Mouse (Mus musculus): ENCODE data around the gene Stxbp6. TPM values are rescaled to one million over a fixed set of nuclear protein-coding genes. Genes with fewer than 3 reads are reported as not detected.
"Not testable (repeated sequence)": the region's sequence is repeated elsewhere in the genome, so short reads cannot be mapped to it uniquely, and the experiment has no call there.

The Stxbp6 gene
- total RNA-seq, 2 experiments from 2014 or later: 83.9 to 91.9 TPM

DNA sequence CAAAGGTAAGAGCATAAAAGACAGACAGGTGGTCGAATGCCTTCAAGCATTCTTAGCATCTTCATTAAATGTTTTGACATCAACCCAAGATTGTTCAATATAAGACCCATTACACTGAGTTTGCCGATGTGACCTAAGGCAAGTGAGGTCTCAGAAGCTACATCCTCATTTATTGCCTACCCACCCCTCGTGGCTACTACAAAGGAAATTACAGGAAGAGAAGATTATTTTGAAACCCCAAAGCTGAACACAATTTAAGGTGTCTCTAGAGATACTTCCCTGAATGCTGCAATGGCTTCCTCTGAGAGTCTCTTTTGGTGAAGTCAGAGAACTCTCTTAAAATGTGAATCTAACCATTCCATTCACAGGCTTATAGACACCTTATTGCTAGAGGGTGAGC lies 16.5 kb downstream of the Stxbp6 start:
- DNase-seq (ENCODE audit: low spot score in 2 of 2): no peak

DNA sequence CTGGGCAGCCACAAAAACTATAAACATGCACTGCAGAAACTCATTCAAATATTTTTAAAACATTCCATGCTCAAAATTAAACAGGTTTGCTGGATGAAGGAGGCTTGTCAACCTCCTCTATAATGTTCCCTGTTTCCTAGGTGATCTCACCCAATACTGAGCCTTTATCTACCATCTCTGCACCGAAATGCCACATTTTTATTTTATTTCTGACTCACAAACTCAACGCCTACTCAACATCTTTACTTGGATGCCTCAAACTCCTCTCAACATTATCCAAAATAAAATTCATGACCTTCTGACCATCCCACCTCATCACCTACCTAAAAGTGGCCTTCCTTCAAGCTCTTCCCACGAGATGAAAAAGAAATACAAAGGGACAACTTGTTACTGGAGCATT lies 18.1 kb downstream of the Stxbp6 start:
- DNase-seq (ENCODE audit: low spot score in 2 of 2): peak in 1 of 2 experiments; percentile 42

- DNase-seq (ENCODE audit: low spot score in 2 of 2): no peak
Observed at GRCm38 (mm10) chr12:45053319-45053718, 21.2 kb downstream of the Stxbp6 start.

- no peak for DNase-seq (ENCODE audit: low spot score in 2 of 2)
Observed at GRCm38 (mm10) chr12:45052860-45053259, 21.6 kb downstream of the Stxbp6 start.

DNA sequence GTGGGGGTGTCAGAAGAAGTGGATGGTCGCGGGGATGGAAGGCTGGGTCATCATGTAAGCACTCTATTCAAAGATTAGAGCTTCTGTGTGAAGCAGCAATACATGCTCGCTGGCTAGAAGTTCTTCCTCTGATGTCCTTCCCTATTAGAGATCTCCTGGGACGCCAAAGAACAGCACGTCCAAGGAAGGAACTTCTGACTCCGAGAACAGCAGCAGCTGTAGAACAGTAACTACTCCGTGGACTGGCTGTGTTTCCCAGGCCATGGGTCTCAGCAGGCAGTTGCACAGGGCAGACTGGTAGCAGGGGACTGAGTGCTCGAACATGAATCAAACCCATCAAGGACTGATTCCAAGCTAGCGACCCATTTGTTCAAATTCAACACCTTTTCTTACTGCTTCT lies 24.6 kb downstream of the Stxbp6 start:
- DNase-seq (ENCODE audit: low spot score in 2 of 2): no peak

GRCm38 (mm10) chr12:45047711-45048110 lies 26.8 kb downstream of the Stxbp6 start:
- DNase-seq (ENCODE audit: low spot score in 2 of 2): not testable (repeated sequence)

DNA sequence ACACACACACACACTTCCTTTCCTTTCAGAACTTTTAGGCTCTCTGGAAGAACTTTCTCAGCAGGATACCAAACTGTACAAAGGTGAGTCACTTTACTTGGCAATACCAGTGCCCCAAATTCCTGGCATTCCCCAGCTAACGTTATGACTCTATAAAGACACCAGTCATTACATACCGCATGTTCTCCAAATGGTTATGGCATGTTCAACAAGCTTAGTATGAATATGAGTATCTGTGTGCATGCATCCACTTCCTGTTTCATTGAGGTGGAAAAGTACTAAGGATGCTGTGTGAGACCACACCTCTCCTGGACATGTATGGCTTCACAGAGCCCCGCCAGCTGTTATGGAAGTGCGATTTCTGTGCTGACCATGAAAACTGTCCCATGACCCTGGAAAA lies 27.3 kb downstream of the Stxbp6 start:
- no peak for DNase-seq (ENCODE audit: low spot score in 2 of 2)

- no peak for DNase-seq (ENCODE audit: low spot score in 2 of 2)
Observed at GRCm38 (mm10) chr12:45044581-45044980, 29.9 kb downstream of the Stxbp6 start.

- DNase-seq (ENCODE audit: low spot score in 2 of 2): no peak
Observed at GRCm38 (mm10) chr12:45042591-45043091, 31.9 kb downstream of the Stxbp6 start.

DNA sequence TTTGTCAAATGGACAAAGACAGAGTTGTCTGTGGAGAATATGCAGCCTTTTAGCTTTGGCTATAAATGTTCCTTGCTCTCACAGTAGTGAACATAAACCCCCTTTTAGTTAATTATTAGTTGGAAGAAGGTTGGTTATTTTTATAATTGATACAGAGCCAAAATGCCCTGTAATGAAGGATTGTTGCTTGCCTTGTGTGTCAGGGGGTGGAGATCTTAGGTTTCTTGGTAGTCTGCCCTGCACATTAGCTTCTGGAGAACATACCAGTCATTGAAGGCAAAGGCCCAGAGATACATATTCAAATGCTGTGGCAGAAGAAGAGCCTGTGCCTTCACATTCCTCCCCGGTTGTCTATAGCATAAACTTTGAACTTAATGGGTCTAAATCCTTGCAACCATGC lies 37.0 kb downstream of the Stxbp6 start:
- DNase-seq (ENCODE audit: low spot score in 2 of 2): no peak

GRCm38 (mm10) chr12:45037091-45037490 lies 37.4 kb downstream of the Stxbp6 start:
- DNase-seq (ENCODE audit: low spot score in 2 of 2): no peak

GRCm38 (mm10) chr12:45030681-45031080 lies 43.8 kb downstream of the Stxbp6 start:
- peak; percentile 72 to 90 for DNase-seq (ENCODE audit: low spot score in 2 of 2)

DNA sequence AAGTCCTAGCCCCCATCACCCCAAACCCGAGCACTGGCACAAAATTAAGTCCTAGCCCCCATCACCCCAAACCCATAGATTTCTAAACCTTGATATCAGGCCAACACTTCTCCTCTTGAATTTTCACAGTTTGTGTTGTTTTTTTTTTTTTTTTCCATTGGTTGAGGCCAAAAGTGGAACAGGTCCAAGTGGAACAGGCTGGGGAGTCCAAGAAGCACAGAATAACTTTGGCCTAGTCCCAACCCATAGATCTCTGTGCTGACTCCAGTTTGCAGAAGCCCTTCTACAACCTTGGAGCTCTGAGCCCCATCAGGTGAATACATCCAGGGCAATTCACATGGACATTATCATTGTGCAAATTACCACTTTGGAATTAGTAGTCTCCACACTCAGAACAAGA lies 48.2 kb downstream of the Stxbp6 start:
- DNase-seq (ENCODE audit: low spot score in 2 of 2): no peak

DNA sequence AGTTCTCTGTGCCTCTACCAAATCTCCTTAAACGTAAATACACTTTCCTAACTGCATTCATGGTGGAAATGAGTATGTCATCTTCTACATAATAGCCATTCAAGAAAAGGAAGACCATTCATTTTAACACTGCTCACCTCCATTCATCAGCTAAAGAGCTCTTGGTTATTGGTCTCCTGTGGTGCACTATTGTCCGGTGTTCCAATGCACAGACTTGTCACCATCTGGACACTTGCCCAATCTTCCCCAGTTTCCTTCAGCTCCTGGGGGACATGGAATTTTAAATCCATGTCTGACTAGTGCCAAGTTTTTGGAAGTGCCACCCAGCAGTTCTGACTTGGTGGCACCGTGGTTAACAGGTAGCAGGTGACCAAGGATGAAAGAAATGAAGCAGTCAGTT lies 54.5 kb downstream of the Stxbp6 start:
- DNase-seq (ENCODE audit: low spot score in 2 of 2): no peak

DNA sequence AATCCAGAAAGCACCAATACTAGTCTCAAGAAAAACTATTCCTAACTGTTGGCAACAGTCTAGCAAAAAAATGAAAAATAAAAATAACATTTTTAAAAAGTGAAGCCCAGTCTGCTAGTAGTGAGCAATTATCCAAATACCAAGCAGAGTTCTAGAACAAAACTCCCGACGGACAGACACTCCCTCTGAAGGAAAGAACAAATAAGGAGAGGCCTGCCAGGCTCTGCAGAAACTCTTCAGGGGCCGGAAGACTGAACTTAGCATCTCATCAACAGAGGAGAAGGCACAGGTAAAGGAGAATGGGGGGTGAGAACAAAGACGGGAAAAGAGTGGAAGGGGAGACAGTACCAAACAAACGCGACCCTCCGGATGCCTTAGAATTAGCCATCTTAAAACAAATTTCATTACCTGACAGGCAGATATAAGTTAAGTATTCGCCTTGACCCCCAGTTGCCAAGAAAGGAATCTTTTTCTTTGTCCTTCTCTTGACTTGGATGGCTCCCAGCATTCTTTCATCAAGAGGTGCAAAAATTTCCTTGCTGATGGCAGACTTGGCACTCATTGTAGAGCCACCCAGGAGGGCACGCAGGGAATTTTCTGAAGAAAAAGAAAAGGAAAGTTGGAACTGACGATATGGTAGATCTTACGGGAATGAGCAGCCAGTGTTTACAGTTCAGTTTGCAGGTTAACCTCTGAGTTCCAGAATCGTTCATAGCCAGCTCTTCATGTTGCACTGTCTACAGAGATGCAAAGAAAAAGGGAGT lies 55.3 kb downstream of the Stxbp6 start:
- no peak for DNase-seq (ENCODE audit: low spot score in 2 of 2)

DNA sequence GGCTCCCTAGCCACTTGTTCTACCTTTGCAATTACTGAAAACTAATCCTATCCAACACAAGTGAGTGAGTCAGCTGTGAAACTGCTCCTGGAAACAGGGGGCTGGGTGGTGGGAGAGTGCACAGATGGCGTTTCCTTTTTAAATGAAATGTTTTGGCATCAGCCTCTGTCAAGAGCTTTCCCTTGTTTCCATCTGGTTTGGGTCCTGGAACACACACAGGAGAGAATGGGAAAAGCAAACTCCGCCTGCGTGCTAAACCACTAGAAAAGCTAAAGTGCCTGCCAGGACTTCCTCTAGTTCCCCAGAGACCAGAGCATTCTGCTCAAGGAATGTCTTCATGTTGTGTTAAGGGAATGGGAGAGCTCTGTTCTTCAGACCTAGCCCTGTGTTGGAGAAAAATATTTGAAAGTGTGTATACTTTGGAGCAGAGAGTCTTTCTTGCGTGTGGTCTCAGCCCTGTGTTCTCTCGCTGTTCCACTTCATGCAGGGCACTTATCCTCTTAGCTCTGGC lies 61.2 kb downstream of the Stxbp6 start:
- peak; percentile 87 to 92 for DNase-seq (ENCODE audit: low spot score in 2 of 2)

DNA sequence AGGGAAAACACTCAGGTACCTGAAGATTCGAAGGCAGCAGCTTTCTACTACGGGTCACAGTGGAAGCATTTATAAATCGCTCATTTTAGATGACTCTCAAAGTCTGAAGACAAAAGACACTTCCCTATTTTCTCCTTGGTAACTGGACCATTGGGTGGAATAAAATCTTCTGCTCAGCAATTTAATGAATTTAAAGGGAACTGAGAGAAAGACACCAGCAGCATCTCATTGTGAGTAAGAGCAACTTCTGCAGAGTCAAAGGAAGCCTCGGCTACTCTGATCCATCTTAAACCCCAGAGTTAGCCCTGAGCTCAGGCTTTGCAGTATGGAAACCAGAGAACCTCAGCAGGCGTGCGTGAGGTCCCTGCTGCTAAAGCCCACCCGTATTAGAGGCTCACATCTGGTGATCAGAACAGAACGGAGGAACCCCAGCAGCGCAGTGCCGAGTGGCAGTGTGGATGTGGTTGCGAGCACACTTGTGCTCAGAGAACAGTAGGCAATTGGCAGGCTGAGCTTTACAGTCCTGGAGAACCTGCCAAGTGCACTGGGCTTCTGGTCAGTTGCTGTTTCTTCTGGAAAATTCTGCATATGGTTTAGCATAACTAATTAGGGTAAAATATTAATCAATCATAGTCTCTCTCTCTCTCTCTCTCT lies 62.9 kb downstream of the Stxbp6 start:
- no peak for DNase-seq (ENCODE audit: low spot score in 2 of 2)

GRCm38 (mm10) chr12:45011006-45011405 lies 63.5 kb downstream of the Stxbp6 start:
- DNase-seq (ENCODE audit: low spot score in 2 of 2): peak in 1 of 2 experiments; percentile 75

DNA sequence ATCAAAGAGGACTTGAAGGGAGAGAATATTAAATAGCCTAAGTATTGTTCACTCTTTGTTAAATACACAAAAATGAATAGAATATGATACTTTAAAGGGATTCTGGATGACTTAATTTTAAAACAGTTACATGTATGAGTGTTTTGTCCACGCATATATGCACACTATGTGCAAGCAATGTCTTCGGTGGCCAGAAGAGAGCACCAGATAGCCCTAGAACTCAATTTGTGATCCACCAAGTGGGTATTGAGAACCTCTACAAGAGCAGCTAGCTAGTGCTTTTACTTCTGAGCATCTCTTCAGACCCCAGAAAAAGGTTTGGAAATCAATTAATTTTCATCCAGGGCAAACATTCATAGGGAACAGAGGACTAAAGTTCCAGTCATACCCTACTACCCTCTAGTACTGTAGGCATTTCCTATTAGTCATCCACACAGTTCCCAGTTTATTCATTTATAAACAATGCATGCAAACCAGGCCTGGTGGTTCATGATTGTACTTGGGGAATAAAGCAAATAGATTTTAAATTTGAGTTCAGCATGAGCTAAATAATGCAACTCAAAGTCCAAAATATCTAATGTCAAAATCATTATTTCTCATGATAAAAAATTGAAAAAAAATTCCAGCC lies 64.4 kb downstream of the Stxbp6 start:
- no peak for DNase-seq (ENCODE audit: low spot score in 2 of 2)

DNA sequence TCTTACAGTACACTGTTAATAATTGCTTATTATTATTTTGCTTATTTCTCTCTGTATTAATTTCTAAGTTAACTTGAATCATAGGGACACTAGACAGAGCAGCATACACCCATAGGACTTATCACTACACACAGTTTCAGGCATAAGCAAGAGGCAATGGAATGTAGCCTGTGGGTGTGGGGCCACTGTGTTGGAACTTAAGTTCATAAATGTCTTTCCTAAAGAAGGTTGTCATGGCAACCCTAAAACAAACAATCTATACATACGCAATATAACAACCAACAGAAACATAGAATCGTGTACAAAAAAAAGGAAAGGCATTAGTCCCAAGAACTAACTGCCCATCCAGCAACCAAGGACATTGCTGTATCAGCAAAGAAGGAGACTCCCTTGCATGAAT lies 67.9 kb downstream of the Stxbp6 start:
- no peak for DNase-seq (ENCODE audit: low spot score in 2 of 2)

- no peak for DNase-seq (ENCODE audit: low spot score in 2 of 2)
Observed at GRCm38 (mm10) chr12:45006049-45006448, 68.5 kb downstream of the Stxbp6 start.

DNA sequence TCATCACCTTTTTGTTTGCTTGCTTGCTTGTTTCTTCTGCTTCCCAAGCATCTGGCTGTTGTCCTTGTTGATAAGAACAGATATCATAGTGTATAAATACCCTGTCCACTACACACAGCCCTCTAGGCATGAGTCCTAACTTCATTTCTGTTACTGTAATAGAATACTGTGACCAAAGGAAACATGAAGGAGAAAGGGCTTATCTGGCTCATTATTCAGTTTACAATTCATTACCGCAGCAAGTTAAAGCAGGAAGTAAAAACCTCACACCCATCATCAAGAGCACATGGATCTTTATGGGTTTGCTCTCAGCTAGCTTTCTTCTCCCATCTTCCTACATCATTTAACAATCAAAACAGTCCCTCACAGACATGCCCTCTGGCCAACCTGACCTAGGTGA lies 72.5 kb downstream of the Stxbp6 start:
- no peak for DNase-seq (ENCODE audit: low spot score in 2 of 2)
